Mouse (Mus musculus) right cerebral cortex, postnatal 10 days (tissue): ENCODE measurements at regions not wholly inside any gene's neighbourhood (a gene's known extent, or its start where the extent isn't known, plus 50 kb on each side); places are given as distances from the start of the nearest gene placed in this dataset.

Source experiments
- DNase-seq, 2 experiments: peaks; one replicate each; pipeline ENCODE4 v3.0.0; 2021; ENCODE audit warnings: low spot score in 2 of 2

DNA sequence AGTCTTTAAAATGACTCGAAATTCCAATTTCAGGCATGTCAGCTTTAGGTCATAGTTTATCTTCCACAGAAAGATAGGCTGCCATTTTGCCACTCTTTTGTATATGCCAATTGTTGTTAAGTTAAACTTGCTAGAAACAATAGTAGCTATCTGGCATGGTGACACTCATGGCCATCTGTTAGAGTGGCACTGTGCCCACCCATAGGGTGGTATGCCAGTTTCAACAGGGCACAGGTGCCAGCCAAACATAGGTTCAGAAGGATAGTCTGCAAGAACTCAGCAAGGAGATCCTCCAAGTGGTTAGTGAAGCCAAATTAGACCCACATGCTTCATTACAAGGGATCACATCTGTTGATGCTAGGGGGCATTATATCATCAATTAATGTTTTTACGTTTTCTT lies 135.8 kb upstream of the Gm6812 start:
- no peak for DNase-seq

DNA sequence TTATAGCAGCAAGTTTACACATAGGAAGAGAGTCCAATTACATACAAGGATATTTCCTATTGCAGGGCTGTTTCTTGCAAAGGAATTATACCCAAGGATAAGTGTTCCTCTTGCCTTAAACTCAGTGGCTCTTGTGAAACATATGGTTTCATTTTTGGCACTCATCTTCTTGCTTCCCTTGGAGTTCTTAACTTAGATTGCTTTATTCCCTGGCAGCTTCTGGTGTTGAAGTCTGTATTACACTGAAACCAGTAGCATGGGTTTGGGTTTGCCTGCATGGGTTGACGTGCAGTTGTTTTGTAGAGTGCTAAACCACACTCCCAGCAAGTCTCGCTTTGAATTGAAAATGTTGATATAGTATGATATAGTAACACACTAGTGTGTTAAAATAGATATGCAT lies 116.3 kb upstream of the Gm6812 start:
- peak in 1 of 2 experiments; percentile 28 for DNase-seq

DNA sequence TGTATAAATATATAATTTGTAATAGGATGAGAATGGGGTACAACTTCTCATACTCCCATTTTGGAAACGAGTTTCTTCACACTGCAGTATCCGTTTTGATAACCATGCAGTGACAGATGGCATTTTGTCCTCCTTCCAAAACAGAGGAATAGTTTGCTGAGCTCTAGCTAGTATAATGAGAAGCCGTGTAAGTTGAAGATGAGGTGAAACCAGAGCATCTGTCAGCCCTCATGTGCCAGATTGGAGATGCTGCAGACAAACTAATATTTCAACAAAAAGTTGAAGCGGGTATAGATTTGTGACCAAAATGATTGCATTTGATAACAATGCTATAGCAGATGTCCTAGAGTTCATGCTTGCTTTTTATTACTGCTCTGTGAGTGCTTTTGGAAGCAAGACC lies 115.1 kb upstream of the Gm6812 start:
- DNase-seq = peak; percentile 19 to 30
